8 mouse cellular contexts compared by ENCODE assay signal in the genomic region with DNA sequence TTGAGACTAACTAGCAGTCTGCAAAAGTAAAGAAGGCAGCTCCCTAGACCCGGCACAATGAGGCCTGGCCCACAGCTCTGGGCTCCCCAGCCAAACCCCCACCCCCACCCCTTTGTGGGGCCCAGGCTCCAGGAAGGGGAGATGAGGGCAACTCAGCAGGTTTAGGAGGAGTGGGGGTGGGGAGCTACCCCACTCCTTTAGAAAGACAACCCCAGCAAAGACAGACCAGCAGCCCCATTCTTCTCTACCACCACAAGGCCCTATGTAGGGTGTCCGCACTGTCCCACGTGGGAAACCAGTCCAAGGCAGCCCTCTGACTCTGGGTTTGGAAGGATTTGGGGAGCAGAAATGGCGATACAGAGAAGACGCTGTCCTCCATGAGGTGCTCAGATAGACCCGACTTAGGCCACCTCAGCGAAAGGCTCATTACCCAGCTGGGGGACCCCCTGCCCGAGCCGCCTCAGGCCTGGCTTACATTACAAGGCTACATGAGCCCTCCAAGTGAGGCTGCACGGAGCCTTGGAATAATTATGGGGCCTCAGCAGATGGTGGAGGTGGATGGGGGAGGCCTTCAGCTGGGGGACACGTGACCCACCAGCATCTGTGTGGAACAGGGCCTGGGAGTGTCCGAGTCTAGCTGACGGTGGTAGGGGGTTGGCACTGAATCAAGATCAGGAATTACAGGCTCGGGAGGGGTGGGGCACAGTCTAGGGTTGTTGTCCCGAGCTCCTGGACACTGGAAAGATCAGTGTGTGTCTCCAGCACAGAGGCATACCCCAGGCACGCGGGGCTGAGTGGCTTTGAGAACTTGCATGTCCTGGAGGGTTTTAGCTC. TPM values are rescaled to one million over a fixed set of nuclear protein-coding genes. Genes with fewer than 3 reads are reported as not detected.
A peak's percentile ranks its signal among the peaks of the same experiment; 100 is the strongest.
DNase-seq lines count a peak whose midpoint lies in the region; ATAC-seq and TF ChIP-seq lines count a peak whose summit lies in the region.

TSS of gene Wfikkn2 (minus strand) at position 51 of the 834 bp plus-strand sequence.

- no peak for ATAC-seq in liver, embryonic 12.5 days
- peak; percentile 92 for ATAC-seq in embryonic facial prominence, embryonic 13.5 days (ENCODE audit: insufficient number of reproducible peaks, insufficient read depth, low FRiP score, low TSS enrichment, low read depth)
- ATAC-seq in hindbrain, postnatal 0 days: peak; percentile 86
- peak; percentile 76 for ATAC-seq in neural tube, embryonic 14.5 days (ENCODE audit: low read depth)

- H3K36me3 ChIP-seq in liver, embryonic 12.5 days: no peaks in the 10 kb centered on the region
- H3K36me3 ChIP-seq in embryonic facial prominence, embryonic 13.5 days: no peaks in the 10 kb centered on the region
- H3K36me3 ChIP-seq in hindbrain, postnatal 0 days (ENCODE audit: insufficient read depth, low read length): no peaks in the 10 kb centered on the region
- no peaks in the 10 kb centered on the region for H3K36me3 ChIP-seq in neural tube, embryonic 14.5 days (ENCODE audit: control insufficient read depth, insufficient read depth, low read length)

- H3K4me1 ChIP-seq in liver, embryonic 12.5 days: peaks cover 21% of the 10 kb centered on the region
- peaks cover 65% of the 10 kb centered on the region for H3K4me1 ChIP-seq in embryonic facial prominence, embryonic 13.5 days
- peaks cover 21% of the 10 kb centered on the region for H3K4me1 ChIP-seq in hindbrain, postnatal 0 days (ENCODE audit: insufficient read depth, low read length)
- peaks cover 16% of the 10 kb centered on the region for H3K4me1 ChIP-seq in neural tube, embryonic 14.5 days (ENCODE audit: control insufficient read depth, insufficient read depth, low read length)

- no peaks in the 10 kb centered on the region for H3K9me3 ChIP-seq in liver, embryonic 12.5 days (replicated peaks)
- H3K9me3 ChIP-seq in embryonic facial prominence, embryonic 13.5 days: no peaks in the 10 kb centered on the region
- H3K9me3 ChIP-seq in hindbrain, postnatal 0 days (ENCODE audit: low read length): no peaks in the 10 kb centered on the region
- H3K9me3 ChIP-seq in neural tube, embryonic 14.5 days (ENCODE audit: control insufficient read depth, low read length): no peaks in the 10 kb centered on the region

- no peak for TF ChIP-seq CTCF in hindbrain, postnatal 0 days (IDR thresholded peaks at IDR 0.05; ENCODE audit: low read depth)

- DNase-seq in liver: peak; percentile 24
- DNase-seq in hindbrain, postnatal 0 days (ENCODE audit: low spot score): peak; percentile 82
- no peak for DNase-seq in adrenal gland, adult 18-20 months (ENCODE audit: low spot score in 2 of 2)
- no peak for DNase-seq in ovary, adult 18-20 months (ENCODE audit: low spot score)
- no peak for DNase-seq in adrenal gland, adult 2 months

- no peak within 1 kb of the TSS for H3K4me2 ChIP-seq in liver, embryonic 12.5 days
- peak within 1 kb of the TSS; percentile 43 for H3K4me2 ChIP-seq in embryonic facial prominence, embryonic 13.5 days
- no peak within 1 kb of the TSS for H3K4me2 ChIP-seq in hindbrain, postnatal 0 days (ENCODE audit: low read depth, low read length)
- no peak within 1 kb of the TSS for H3K4me2 ChIP-seq in neural tube, embryonic 14.5 days (ENCODE audit: low read depth, low read length)

- 68% methylated on average over 17 of the region's 17 CpGs for WGBS in liver, embryonic 12.5 days (ENCODE audit: insufficient replicate concordance)
- 12% methylated on average over 17 of the region's 17 CpGs for WGBS in embryonic facial prominence, embryonic 13.5 days
- 35% methylated on average over 17 of the region's 17 CpGs for WGBS in hindbrain, postnatal 0 days
- WGBS in neural tube, embryonic 14.5 days: 41% methylated on average over 17 of the region's 17 CpGs

- no peak within 1 kb of the TSS for H3K27ac ChIP-seq in liver, embryonic 12.5 days
- H3K27ac ChIP-seq in embryonic facial prominence, embryonic 13.5 days: peak within 1 kb of the TSS; percentile 95
- H3K27ac ChIP-seq in hindbrain, postnatal 0 days: peak within 1 kb of the TSS; percentile 67
- 0 out of 2 replicates have a peak within 1 kb of the TSS, but pooled peaks have one; percentile 12 for H3K27ac ChIP-seq in neural tube, embryonic 14.5 days (ENCODE audit: low read depth, low read length)

- no peak within 1 kb of the TSS for H3K4me3 ChIP-seq in liver, embryonic 12.5 days
- H3K4me3 ChIP-seq in embryonic facial prominence, embryonic 13.5 days: peak within 1 kb of the TSS; percentile 1
- H3K4me3 ChIP-seq in hindbrain, postnatal 0 days (ENCODE audit: low read length): no peak within 1 kb of the TSS
- no peak within 1 kb of the TSS for H3K4me3 ChIP-seq in neural tube, embryonic 14.5 days (ENCODE audit: low read depth, low read length)

- no peak within 1 kb of the TSS for H3K9ac ChIP-seq in liver, embryonic 12.5 days
- H3K9ac ChIP-seq in embryonic facial prominence, embryonic 13.5 days: peak within 1 kb of the TSS; percentile 46; the same call in 1 of the 2 replicates
- H3K9ac ChIP-seq in hindbrain, postnatal 0 days (replicated peaks; ENCODE audit: low read length): no peak within 1 kb of the TSS
- H3K9ac ChIP-seq in neural tube, embryonic 14.5 days (replicated peaks; ENCODE audit: low read depth, low read length): no peak within 1 kb of the TSS

- H3K27me3 ChIP-seq in liver, embryonic 12.5 days (replicated peaks): peaks cover 58% of the 10 kb centered on the region
- H3K27me3 ChIP-seq in embryonic facial prominence, embryonic 13.5 days: no peaks in the 10 kb centered on the region
- no peaks in the 10 kb centered on the region for H3K27me3 ChIP-seq in hindbrain, postnatal 0 days (ENCODE audit: insufficient read depth, low read length)
- H3K27me3 ChIP-seq in neural tube, embryonic 14.5 days (ENCODE audit: control insufficient read depth, insufficient read depth, low read length): no peaks in the 10 kb centered on the region

RNA-seq across cellular contexts. Expression of gene Wfikkn2, which starts in this region (rescaled TPM):
- 0.31 and 0.44 TPM in 2 replicates for polyA plus RNA-seq in liver, embryonic 12.5 days (2016; fragmentation: Nextera tagmentation; extraction: Ambion mirVana)
- 9.3 and 9.8 TPM in 2 replicates for polyA plus RNA-seq in embryonic facial prominence, embryonic 13.5 days (2015; fragmentation: Nextera tagmentation; extraction: Ambion mirVana)
- 7.0 and 10.1 TPM in 2 replicates for total RNA-seq in hindbrain, postnatal 0 days (2014; rRNA removed)
- 10.4 and 10.5 TPM in 2 replicates for polyA plus RNA-seq in hindbrain, postnatal 0 days (2015; fragmentation: Nextera tagmentation; extraction: Ambion mirVana)
- polyA plus RNA-seq in neural tube, embryonic 14.5 days (2014; fragmentation: Nextera tagmentation; extraction: Ambion mirVana): 0.24 and 1.8 TPM in 2 replicates
- total RNA-seq in adrenal gland, adult 18-20 months (2021): 1 to 10 TPM in 1 of 2 experiments, under 1 TPM in 1; 0.53 to 2.2 TPM
- total RNA-seq in adrenal gland, adult 2 months (2021): 1 to 10 TPM in 1 of 2 experiments, under 1 TPM in 1; 0.55 to 1.3 TPM
- 0.32 and 0.52 TPM in 2 replicates for polyA plus RNA-seq in adrenal gland, adult 2 months (2012; rRNA removed)

Comparison
In these comparisons a context has a peak if more than half of its experiments do, and no peak if none do; other contexts are left out.
1. DNase-seq: peak in liver (single experiment) and hindbrain, postnatal 0 days (single experiment); none in adrenal gland, adult 18-20 months (0 of 2), ovary, adult 18-20 months (single experiment) and adrenal gland, adult 2 months (single experiment).